Mouse (Mus musculus) heart, adult 9 months (tissue): ENCODE results near the gene Tmbim4.

Source experiments
- DNase-seq, 2 experiments: peaks; one replicate each; pipeline ENCODE4 v3.0.0; 2022; ENCODE audit warnings: low spot score in 2 of 2

Gene Tmbim4

GRCm38 (mm10) chr10:120245681-120246080 is 44.3 kb downstream of the Tmbim4 start:
- DNase-seq, result no peak

- DNase-seq, result peak; percentile 24 to 27
Observed at GRCm38 (mm10) chr10:120246994-120247750, 45.8 kb downstream of the Tmbim4 start.

- DNase-seq, result no peak
Observed at GRCm38 (mm10) chr10:120250911-120251683, 49.7 kb downstream of the Tmbim4 start.

GRCm38 (mm10) chr10:120251791-120252190 is 50.4 kb downstream of the Tmbim4 start:
- no peak for DNase-seq

GRCm38 (mm10) chr10:120252800-120253199 is 51.4 kb downstream of the Tmbim4 start:
- no peak for DNase-seq

GRCm38 (mm10) chr10:120257231-120257630 is 55.8 kb downstream of the Tmbim4 start:
- peak in 1 of 2 experiments; percentile 24 for DNase-seq

- no peak for DNase-seq
Observed at GRCm38 (mm10) chr10:120267790-120268189, 66.4 kb downstream of the Tmbim4 start.

- DNase-seq, result no peak
Observed at GRCm38 (mm10) chr10:120269946-120270345, 68.6 kb downstream of the Tmbim4 start.

- DNase-seq, result peak in 1 of 2 experiments; percentile 6
Observed at GRCm38 (mm10) chr10:120270777-120271176, 69.4 kb downstream of the Tmbim4 start.

GRCm38 (mm10) chr10:120271318-120271717 is 69.9 kb downstream of the Tmbim4 start:
- no peak for DNase-seq

- no peak for DNase-seq
Observed at GRCm38 (mm10) chr10:120271879-120272269, 70.5 kb downstream of the Tmbim4 start.

- no peak for DNase-seq
Observed at GRCm38 (mm10) chr10:120272270-120272883, 71.0 kb downstream of the Tmbim4 start.

- DNase-seq, result no peak
Observed at GRCm38 (mm10) chr10:120273335-120273734, 71.9 kb downstream of the Tmbim4 start.
